Mouse (Mus musculus): ENCODE results near the gene Rbm12. TPM values are rescaled to one million over a fixed set of nuclear protein-coding genes. Genes with fewer than 3 reads are reported as not detected.

Rbm12 gene
- polyA plus RNA-seq, 1 experiment from 2014 or later = 47.7 TPM

DNA sequence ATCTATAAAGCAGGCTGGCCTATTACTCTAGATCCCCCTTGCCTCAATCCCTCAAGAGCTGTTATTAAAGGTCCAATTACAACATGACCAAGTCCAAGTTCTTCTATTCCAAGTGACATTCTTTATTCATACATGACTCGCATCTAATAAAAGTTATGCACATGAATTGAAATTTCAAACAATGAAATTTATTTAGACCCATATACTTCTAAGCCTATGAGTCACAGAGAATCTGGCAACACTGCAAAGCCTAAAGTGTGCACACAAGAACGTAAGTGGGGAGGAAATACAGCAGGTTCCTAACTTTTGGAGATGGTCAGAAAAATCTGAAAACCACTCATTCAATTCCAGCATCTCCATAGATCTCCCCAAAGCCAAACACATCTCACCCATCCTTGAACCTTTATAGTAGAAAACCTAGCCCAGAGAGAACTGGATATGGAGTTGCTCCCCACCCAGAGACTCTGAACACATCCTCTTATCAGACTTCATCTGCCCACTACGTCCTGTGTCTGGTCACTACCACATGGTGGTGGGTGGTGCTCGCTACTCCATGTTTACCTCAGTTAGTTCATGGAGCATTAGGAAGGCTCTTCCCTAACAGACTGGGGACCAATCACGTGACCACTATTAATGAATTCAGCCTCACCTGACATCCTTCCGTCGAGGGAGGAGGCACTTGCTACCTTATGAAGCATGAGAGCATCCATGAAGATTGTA lies 24.2 kb downstream of the Rbm12 start:
- H3K9me3 ChIP-seq (ENCODE audit: control insufficient read depth, low read length) = no peaks in the 10 kb centered on the region
- no peak overlapping the region for H3K27ac ChIP-seq (ENCODE audit: low read depth, low read length)
- H3K9ac ChIP-seq (ENCODE audit: low read length) = no peak overlapping the region
- DNase-seq (ENCODE audit: low spot score, missing footprints) = no peak
- no peak for ATAC-seq (ENCODE audit: low FRiP score)
- H3K36me3 ChIP-seq (ENCODE audit: control insufficient read depth, insufficient read depth, low read length) = no peaks in the 10 kb centered on the region
- no peaks in the 10 kb centered on the region for H3K27me3 ChIP-seq (ENCODE audit: control insufficient read depth, insufficient read depth, low read length)
- no peak overlapping the region for H3K4me3 ChIP-seq (ENCODE audit: low read depth, low read length)
- no peak overlapping the region for H3K4me2 ChIP-seq
- H3K4me1 ChIP-seq (ENCODE audit: control insufficient read depth, insufficient read depth, low read length) = peaks cover 9% of the 10 kb centered on the region
- WGBS = 92% methylated on average over 7 of the region's 7 CpGs

DNA sequence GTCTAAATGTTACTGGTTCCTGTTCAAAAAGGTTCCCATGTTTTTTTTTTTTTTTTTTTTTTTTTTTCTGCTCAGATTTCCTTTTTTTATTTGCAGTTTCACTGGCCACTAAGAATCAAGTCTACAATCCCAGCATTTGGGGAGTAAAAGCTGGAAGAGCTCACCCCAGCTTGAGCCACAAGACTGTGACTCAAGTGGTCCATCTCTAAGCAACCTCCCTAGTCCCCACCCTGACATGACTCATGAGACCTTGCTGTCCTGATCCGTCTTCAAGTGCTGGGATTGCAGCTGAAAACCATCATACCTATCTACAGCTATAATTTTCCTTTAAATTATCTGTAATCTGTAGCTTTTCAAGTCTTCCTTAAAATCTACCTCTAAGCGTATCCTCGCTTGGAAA lies 27.2 kb downstream of the Rbm12 start:
- no peaks in the 10 kb centered on the region for H3K4me1 ChIP-seq (ENCODE audit: control insufficient read depth, insufficient read depth, low read length)
- ATAC-seq (ENCODE audit: low FRiP score) (no peak), DNase-seq (ENCODE audit: low spot score, missing footprints) (no peak)
- no peak overlapping the region for H3K4me2 ChIP-seq
- H3K27ac ChIP-seq (ENCODE audit: low read depth, low read length) = no peak overlapping the region
- H3K4me3 ChIP-seq (ENCODE audit: low read depth, low read length) = no peak overlapping the region
- H3K9me3 ChIP-seq (ENCODE audit: control insufficient read depth, low read length) = no peaks in the 10 kb centered on the region
- H3K36me3 ChIP-seq (ENCODE audit: control insufficient read depth, insufficient read depth, low read length) = no peaks in the 10 kb centered on the region
- no peaks in the 10 kb centered on the region for H3K27me3 ChIP-seq (ENCODE audit: control insufficient read depth, insufficient read depth, low read length)
- no peak overlapping the region for H3K9ac ChIP-seq (ENCODE audit: low read length)
- 93% methylated on average over 3 of the region's 3 CpGs for WGBS

DNA sequence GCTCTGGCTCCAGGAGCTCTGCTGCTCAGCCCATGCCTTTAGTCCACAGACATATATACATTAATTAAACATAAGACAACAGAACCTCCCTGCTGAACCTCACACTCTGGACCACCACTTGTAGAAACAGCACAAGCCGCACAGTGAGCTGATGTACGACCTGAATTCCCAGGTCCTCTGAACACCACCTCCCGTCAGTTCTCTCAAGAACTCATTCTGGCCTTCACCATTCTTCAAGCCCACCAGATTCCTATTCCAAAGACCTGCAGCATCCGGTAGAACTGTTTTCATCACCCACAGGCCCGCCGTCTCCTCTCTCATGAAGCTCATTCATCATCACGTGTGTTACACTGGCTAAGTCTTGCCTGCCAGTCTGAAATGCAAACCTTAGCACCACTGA lies 31.4 kb downstream of the Rbm12 start:
- WGBS = 89% methylated on average over 7 of the region's 7 CpGs
- Histone ChIP-seq H3K4me3 (ENCODE audit: low read depth, low read length) (no peak overlapping the region), H3K4me2 (no peak overlapping the region), H3K27me3 (ENCODE audit: control insufficient read depth, insufficient read depth, low read length) (no peaks in the 10 kb centered on the region), H3K27ac (ENCODE audit: low read depth, low read length) (no peak overlapping the region), H3K9me3 (ENCODE audit: control insufficient read depth, low read length) (no peaks in the 10 kb centered on the region), H3K9ac (ENCODE audit: low read length) (no peak overlapping the region), H3K36me3 (ENCODE audit: control insufficient read depth, insufficient read depth, low read length) (peaks cover 20% of the 10 kb centered on the region), H3K4me1 (ENCODE audit: control insufficient read depth, insufficient read depth, low read length) (no peaks in the 10 kb centered on the region)
- ATAC-seq (ENCODE audit: low FRiP score) (no peak), DNase-seq (ENCODE audit: low spot score, missing footprints) (no peak)

DNA sequence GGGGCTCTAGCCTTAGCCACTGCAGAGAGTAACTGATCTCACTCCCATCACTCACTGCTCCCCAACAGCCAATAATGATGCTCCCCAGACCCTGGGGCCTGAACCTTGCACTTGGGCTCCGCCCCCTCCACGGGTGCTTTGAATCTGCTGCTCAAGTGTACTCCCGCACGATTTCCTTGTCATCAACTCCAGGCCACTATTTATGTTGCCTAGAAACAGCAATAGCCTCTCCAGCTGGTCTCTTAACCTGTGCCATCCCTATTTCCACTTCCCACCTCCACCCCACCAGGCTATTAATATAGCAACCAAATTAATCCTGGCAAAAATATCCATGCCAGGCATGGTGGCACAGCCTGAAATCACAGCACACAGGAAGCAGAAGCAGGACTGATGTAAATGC lies 32.1 kb downstream of the Rbm12 start:
- H3K36me3 ChIP-seq (ENCODE audit: control insufficient read depth, insufficient read depth, low read length) = peaks cover 21% of the 10 kb centered on the region
- DNase-seq (ENCODE audit: low spot score, missing footprints) (no peak), ATAC-seq (ENCODE audit: low FRiP score) (no peak)
- no peak overlapping the region for H3K4me3 ChIP-seq (ENCODE audit: low read depth, low read length)
- no peaks in the 10 kb centered on the region for H3K4me1 ChIP-seq (ENCODE audit: control insufficient read depth, insufficient read depth, low read length)
- H3K9ac ChIP-seq (ENCODE audit: low read length) = no peak overlapping the region
- H3K9me3 ChIP-seq (ENCODE audit: control insufficient read depth, low read length) = no peaks in the 10 kb centered on the region
- H3K27me3 ChIP-seq (ENCODE audit: control insufficient read depth, insufficient read depth, low read length) = no peaks in the 10 kb centered on the region
- H3K4me2 ChIP-seq = no peak overlapping the region
- no peak overlapping the region for H3K27ac ChIP-seq (ENCODE audit: low read depth, low read length)
- 70% methylated on average over 4 of the region's 4 CpGs for WGBS

DNA sequence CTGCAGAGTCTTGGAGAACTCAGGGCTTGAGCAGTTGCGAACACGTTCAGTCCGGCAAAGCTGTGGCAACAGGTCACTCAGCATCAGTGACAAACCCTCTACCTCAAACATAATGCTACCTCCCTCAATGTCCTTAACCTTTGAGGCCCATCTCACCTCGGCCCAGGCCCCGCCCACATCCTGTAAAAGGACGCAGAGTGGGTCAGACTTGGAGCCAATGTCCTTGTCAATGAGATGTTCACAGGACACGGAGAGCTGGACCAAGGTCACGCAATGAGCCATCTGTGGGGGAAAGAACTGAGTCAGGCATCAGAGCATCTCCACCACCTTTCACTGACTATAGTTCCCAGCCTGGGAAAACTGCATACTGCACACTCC lies 32.6 kb downstream of the Rbm12 start:
- Histone ChIP-seq H3K4me2 (no peak overlapping the region), H3K9ac (ENCODE audit: low read length) (no peak overlapping the region), H3K27ac (ENCODE audit: low read depth, low read length) (no peak overlapping the region), H3K9me3 (ENCODE audit: control insufficient read depth, low read length) (no peaks in the 10 kb centered on the region), H3K27me3 (ENCODE audit: control insufficient read depth, insufficient read depth, low read length) (no peaks in the 10 kb centered on the region), H3K36me3 (ENCODE audit: control insufficient read depth, insufficient read depth, low read length) (peaks cover 21% of the 10 kb centered on the region), H3K4me1 (ENCODE audit: control insufficient read depth, insufficient read depth, low read length) (no peaks in the 10 kb centered on the region), H3K4me3 (ENCODE audit: low read depth, low read length) (no peak overlapping the region)
- DNase-seq (ENCODE audit: low spot score, missing footprints) (no peak), ATAC-seq (ENCODE audit: low FRiP score) (no peak)
- 92% methylated on average over 8 of the region's 8 CpGs for WGBS

DNA sequence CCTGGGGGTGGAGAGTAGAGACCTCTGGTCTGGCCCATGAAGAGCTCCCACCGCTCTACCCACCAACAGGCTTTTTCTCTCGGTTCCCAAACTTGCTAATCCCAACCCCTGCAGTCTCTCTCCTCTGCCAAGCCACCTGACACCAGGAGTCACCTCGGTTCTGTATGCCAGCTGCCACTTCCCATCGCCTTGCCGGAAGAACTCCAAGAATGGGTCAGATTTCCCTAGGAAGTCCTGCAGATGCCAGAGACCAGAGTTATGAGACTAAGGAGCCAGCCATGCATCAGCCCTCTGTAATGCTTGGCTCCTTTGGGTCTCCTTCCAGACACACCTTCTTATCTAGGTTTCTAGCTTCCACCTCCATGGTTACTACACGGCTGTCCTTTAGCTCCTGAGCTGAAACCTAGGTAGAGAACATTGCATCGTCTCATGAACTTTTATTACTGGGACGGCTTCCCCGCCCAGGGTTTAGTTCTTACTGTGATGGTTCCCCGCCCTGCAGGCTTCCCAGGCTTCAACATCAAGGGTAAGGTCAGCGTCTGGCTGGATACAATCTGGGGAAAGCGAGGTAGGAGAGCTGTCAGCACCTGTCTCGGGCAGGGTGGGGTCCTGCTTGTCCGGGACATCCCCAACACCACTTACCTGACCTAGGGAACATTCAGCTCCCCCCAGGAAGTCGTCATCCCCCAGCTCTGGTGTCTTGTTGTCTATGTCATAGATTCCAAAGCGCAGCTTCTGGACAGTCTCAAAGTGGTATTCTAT lies 33.2 kb downstream of the Rbm12 start:
- no peak for DNase-seq (ENCODE audit: low spot score, missing footprints)
- Histone ChIP-seq H3K4me2 (no peak overlapping the region), H3K9me3 (ENCODE audit: control insufficient read depth, low read length) (no peaks in the 10 kb centered on the region), H3K4me3 (ENCODE audit: low read depth, low read length) (no peak overlapping the region), H3K9ac (ENCODE audit: low read length) (no peak overlapping the region), H3K36me3 (ENCODE audit: control insufficient read depth, insufficient read depth, low read length) (peaks cover 25% of the 10 kb centered on the region), H3K4me1 (ENCODE audit: control insufficient read depth, insufficient read depth, low read length) (no peaks in the 10 kb centered on the region), H3K27me3 (ENCODE audit: control insufficient read depth, insufficient read depth, low read length) (no peaks in the 10 kb centered on the region), H3K27ac (ENCODE audit: low read depth, low read length) (no peak overlapping the region)
- 91% methylated on average over 16 of the region's 16 CpGs for WGBS
- no peak for ATAC-seq (ENCODE audit: low FRiP score)

DNA sequence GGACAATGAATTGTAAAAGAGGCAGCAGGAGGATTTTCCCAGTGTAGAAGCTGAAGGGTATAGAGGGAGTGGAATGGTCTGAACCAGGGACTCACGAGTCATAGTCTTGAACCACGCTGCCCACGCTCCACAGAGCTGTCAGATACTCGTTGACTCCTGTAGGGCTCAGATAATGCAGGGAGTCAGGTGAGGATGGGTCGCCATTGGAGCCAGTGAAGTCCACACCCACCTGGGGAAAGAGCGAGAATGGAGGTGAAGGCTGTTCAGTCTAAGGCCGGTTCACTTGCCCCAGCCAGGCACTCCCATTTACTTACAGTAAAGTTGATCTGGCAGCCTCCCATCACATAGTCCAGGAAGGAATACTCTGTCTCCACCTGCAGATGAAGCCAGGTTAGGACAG lies 34.3 kb downstream of the Rbm12 start:
- Histone ChIP-seq H3K36me3 (ENCODE audit: control insufficient read depth, insufficient read depth, low read length) (peaks cover 29% of the 10 kb centered on the region), H3K27me3 (ENCODE audit: control insufficient read depth, insufficient read depth, low read length) (no peaks in the 10 kb centered on the region), H3K4me2 (no peak overlapping the region), H3K4me3 (ENCODE audit: low read depth, low read length) (no peak overlapping the region), H3K9me3 (ENCODE audit: control insufficient read depth, low read length) (no peaks in the 10 kb centered on the region), H3K27ac (ENCODE audit: low read depth, low read length) (no peak overlapping the region), H3K9ac (ENCODE audit: low read length) (no peak overlapping the region), H3K4me1 (ENCODE audit: control insufficient read depth, insufficient read depth, low read length) (no peaks in the 10 kb centered on the region)
- ATAC-seq (ENCODE audit: low FRiP score) (no peak), DNase-seq (ENCODE audit: low spot score, missing footprints) (no peak)
- WGBS = 93% methylated on average over 7 of the region's 7 CpGs

DNA sequence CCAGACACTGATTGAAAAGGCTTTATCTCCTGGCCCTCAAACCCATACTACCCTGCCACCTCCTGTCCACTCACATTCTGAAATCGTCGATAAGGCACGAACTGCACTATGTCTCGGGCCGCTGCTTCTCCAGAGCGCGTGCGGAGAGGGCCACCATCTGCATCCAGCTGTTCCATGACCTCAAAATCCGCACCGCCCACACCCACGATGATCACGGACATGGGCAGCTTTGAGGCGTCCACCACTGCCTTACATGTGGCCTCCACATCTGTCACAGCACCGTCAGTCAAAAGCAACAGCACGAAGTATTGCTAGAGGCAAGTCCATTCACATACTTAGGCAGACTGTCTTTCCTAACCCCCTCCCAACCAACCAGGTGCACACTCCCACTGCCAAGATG lies 38.1 kb downstream of the Rbm12 start:
- no peak overlapping the region for H3K9ac ChIP-seq (ENCODE audit: low read length)
- H3K27ac ChIP-seq (ENCODE audit: low read depth, low read length) = no peak overlapping the region
- H3K4me2 ChIP-seq = no peak overlapping the region
- peaks cover 36% of the 10 kb centered on the region for H3K36me3 ChIP-seq (ENCODE audit: control insufficient read depth, insufficient read depth, low read length)
- DNase-seq (ENCODE audit: low spot score, missing footprints) = no peak
- no peak overlapping the region for H3K4me3 ChIP-seq (ENCODE audit: low read depth, low read length)
- 95% methylated on average over 15 of the region's 15 CpGs for WGBS
- no peaks in the 10 kb centered on the region for H3K4me1 ChIP-seq (ENCODE audit: control insufficient read depth, insufficient read depth, low read length)
- no peaks in the 10 kb centered on the region for H3K9me3 ChIP-seq (ENCODE audit: control insufficient read depth, low read length)
- no peaks in the 10 kb centered on the region; the same call in 1 of the 2 replicates for H3K27me3 ChIP-seq (ENCODE audit: control insufficient read depth, insufficient read depth, low read length)
- no peak for ATAC-seq (ENCODE audit: low FRiP score)

DNA sequence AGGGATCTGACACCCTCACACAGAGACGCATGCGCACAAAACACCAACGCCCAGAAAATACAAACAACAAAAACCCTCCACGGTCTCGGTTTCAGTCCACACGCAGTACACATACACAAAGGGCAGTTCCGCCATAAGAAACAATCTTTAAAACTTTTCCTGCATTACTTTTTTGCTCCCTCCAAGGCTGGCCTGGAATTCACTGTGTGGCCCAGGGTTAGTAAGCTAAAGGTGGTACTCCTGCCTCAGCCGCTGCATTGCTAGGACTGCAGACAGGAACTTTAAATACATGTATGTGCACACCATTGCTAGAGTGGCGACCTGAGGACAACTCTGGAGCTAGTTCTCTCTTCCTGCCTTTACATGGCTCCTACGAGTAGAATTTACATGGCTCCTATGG lies 40.5 kb downstream of the Rbm12 start:
- ATAC-seq (ENCODE audit: low FRiP score) = no peak
- Histone ChIP-seq H3K4me1 (ENCODE audit: control insufficient read depth, insufficient read depth, low read length) (peaks cover 3% of the 10 kb centered on the region; the same call in 1 of the 2 replicates), H3K27ac (ENCODE audit: low read depth, low read length) (no peak overlapping the region), H3K4me2 (no peak overlapping the region), H3K36me3 (ENCODE audit: control insufficient read depth, insufficient read depth, low read length) (peaks cover 27% of the 10 kb centered on the region), H3K27me3 (ENCODE audit: control insufficient read depth, insufficient read depth, low read length) (no peaks in the 10 kb centered on the region; the same call in 1 of the 2 replicates), H3K9me3 (ENCODE audit: control insufficient read depth, low read length) (no peaks in the 10 kb centered on the region), H3K9ac (ENCODE audit: low read length) (no peak overlapping the region), H3K4me3 (ENCODE audit: low read depth, low read length) (no peak overlapping the region)
- 96% methylated on average over 10 of the region's 10 CpGs for WGBS
- peak; percentile 81 for DNase-seq (ENCODE audit: low spot score, missing footprints)
